Mouse (Mus musculus) thymus, adult 2 months (tissue): ENCODE results near the gene Map3k1. TPM values are rescaled to one million over a fixed set of nuclear protein-coding genes. Genes with fewer than 3 reads are reported as not detected.
A peak's percentile ranks its signal among the peaks of the same experiment; 100 is the strongest.

Experiments used
- DNase-seq: peaks from one replicate; pipeline ENCODE4 v3.0.0; 2021
- H3K27ac ChIP-seq: fragments of 200-500 bp; 2 replicates; pipeline ENCODE4 v1.5.1; 2012; ENCODE audit warnings: low read length, control low read depth; ENCODE audit not compliant: control insufficient read depth, insufficient read depth
- H3K27me3 ChIP-seq: fragments of 200-500 bp; 2 replicates; pipeline ENCODE4 v1.6.1; 2012; ENCODE audit warnings: mild to moderate bottlenecking, low read length, moderate library complexity, mixed read lengths; ENCODE audit not compliant: control insufficient read depth, insufficient read depth
- H3K36me3 ChIP-seq: fragments of 200-500 bp; 2 replicates; pipeline ENCODE4 v1.6.1; 2012; ENCODE audit warnings: mild to moderate bottlenecking, low read length, moderate library complexity; ENCODE audit not compliant: control insufficient read depth, insufficient read depth
- H3K4me1 ChIP-seq: fragments of 200-500 bp; replicated peaks from 2 replicates; pipeline ENCODE4 v1.6.1; 2012; ENCODE audit warnings: low read length; ENCODE audit not compliant: control insufficient read depth, insufficient read depth
- H3K4me3 ChIP-seq: fragments of 200-500 bp; 2 replicates; pipeline ENCODE4 v1.5.1; 2012; ENCODE audit warnings: mild to moderate bottlenecking, low read length, control low read depth, moderate library complexity; ENCODE audit not compliant: control insufficient read depth, insufficient read depth
- CTCF ChIP-seq: fragments of 200-500 bp; IDR thresholded peaks from 2 replicates; pipeline ENCODE4 v1.5.1; 2012; ENCODE audit warnings: mild to moderate bottlenecking, control low read depth, low read length, moderate library complexity, borderline replicate concordance; ENCODE audit not compliant: control insufficient read depth, poor library complexity, insufficient read depth; ENCODE audit errors: extremely low read depth
- POLR2A ChIP-seq: fragments of 200-500 bp; IDR thresholded peaks from 2 replicates; pipeline ENCODE4 v1.6.1; 2012; ENCODE audit warnings: mild to moderate bottlenecking, low read length, control low read depth, moderate library complexity; ENCODE audit not compliant: control insufficient read depth, poor library complexity, insufficient read depth; ENCODE audit errors: extremely low read depth
- WGBS: fragments of 180-500 bp; shearing (Covaris S2); methylation state at CpG from one replicate; pipeline ENCODE4 v1.1.7; 2018; 5-methylcytosine and 5-hydroxymethylcytosine counted together
- polyA plus RNA-seq: library from polyadenylated mRNA; depleted of rRNA; stranded (reverse); fragments of >200 nt; gene quantifications from 2 replicates; pipeline ENCODE4 v1.2.3, GENCODE M21; 2012; rRNA removed

The Map3k1 gene
- 47.2 and 54.9 TPM in 2 replicates for polyA plus RNA-seq

- peak within 1 kb of the TSS; percentile 98 for H3K27ac ChIP-seq
- WGBS: 2% methylated on average over 110 of the region's 136 CpGs
- H3K27me3 ChIP-seq: no peaks in the 10 kb centered on the region
- TF ChIP-seq CTCF (no peak), POLR2A (peak; percentile 85)
- peaks cover 10% of the 10 kb centered on the region for H3K4me1 ChIP-seq
- peak within 1 kb of the TSS; percentile 94 for H3K4me3 ChIP-seq
- H3K36me3 ChIP-seq: no peaks in the 10 kb centered on the region
- DNase-seq: peak; percentile 76
Measured at GRCm38 (mm10) chr13:111808637-111809465, at the start of gene Map3k1. TSS of gene Map3k1 (minus strand) at chr13:111808993.

DNA sequence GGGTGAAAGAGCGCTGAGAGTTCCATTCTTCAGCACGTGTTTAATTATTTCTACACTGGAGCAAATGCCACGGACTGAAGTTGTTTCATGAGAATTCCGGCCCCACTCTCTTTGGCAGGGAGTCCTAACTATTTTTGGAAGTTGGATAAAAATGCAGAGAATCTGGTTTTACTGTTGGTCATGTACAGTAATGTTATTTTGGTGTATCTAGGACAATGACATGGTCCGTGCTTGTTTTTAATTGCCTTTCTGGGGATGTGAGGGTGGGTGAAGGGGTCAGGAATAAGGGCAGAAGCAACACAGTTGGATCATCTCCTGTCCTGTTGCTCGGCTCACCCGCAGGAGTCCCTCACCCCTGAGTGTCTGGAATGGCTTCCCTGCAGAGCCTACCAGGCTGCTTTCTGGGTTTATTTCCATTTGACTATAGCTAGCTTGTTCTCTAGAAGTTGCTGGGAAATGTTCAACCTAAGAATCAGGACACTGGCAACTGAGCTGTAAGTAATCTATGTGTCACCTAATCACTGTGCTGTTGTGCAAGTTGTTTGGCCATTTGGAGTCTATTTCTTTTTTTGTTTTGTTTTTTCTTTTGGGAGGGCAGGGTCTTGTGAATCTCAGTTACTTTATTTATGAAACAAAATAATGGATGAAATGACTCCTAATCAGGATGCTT, 48.1 kb upstream of the Map3k1 start:
- Histone ChIP-seq H3K4me1 (peaks cover 4% of the 10 kb centered on the region; the same call in 1 of the 2 replicates), H3K36me3 (no peaks in the 10 kb centered on the region), H3K4me3 (no peak overlapping the region), H3K27ac (no peak overlapping the region), H3K27me3 (no peaks in the 10 kb centered on the region)
- TF ChIP-seq POLR2A (no peak), CTCF (no peak)
- WGBS: 94% methylated on average over 7 of the region's 7 CpGs
- no peak for DNase-seq

- H3K4me1 ChIP-seq: peaks cover 4% of the 10 kb centered on the region; the same call in 1 of the 2 replicates
- no peaks in the 10 kb centered on the region for H3K27me3 ChIP-seq
- H3K4me3 ChIP-seq: no peak overlapping the region
- WGBS: 95% methylated on average over 7 of the region's 7 CpGs
- TF ChIP-seq CTCF: no peak
- no peak for TF ChIP-seq POLR2A
- H3K27ac ChIP-seq: no peak overlapping the region
- no peaks in the 10 kb centered on the region for H3K36me3 ChIP-seq
- DNase-seq: no peak
Measured at GRCm38 (mm10) chr13:111856232-111856631, 47.4 kb upstream of the Map3k1 start.

- Histone ChIP-seq H3K4me3 (no peak overlapping the region), H3K36me3 (no peaks in the 10 kb centered on the region), H3K27me3 (no peaks in the 10 kb centered on the region), H3K27ac (no peak overlapping the region), H3K4me1 (peaks cover 4% of the 10 kb centered on the region; the same call in 1 of the 2 replicates)
- WGBS: 91% methylated on average over 9 of the region's 9 CpGs
- TF ChIP-seq POLR2A (no peak), CTCF (no peak)
- no peak for DNase-seq
Measured at GRCm38 (mm10) chr13:111852451-111853224, 43.8 kb upstream of the Map3k1 start.

DNA sequence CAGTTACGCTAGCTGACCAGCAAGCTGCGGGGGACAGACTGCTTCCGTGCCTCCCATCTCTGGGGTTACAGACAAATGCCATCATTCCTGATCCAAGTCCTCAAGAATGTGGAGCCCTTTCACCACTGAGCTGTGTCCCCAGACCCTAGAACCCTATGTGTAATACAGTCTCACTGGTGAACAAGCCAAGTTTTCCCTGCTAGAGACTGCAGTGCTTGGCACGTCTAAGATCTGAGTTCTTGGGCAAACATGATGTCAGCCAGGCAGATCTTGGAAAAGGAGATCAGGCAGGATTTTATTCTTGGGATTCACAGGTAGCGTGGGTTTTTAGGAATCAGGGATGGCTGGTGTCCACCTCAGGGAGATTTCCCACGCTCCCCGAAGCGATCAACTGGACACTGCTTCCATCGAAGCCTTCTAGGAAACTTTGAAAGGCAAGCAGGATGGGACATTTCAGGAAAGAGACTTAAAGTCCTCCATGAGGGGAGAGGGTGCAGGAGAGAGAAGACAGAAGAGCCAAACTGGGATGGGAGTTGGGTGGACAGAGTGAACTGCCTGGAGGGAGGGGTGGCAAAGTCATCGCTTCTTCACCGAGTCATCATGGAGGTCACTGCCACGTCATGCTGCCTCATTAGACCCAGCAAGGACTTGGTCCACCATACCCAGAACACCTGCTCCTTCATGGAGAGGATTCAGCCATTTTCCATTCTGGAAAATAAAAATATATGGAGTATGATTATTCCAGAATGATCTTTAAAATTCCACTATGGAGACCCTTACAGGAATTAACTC, 41.4 kb upstream of the Map3k1 start:
- no peaks in the 10 kb centered on the region for H3K27me3 ChIP-seq
- WGBS: 97% methylated on average over 12 of the region's 12 CpGs
- no peak for DNase-seq
- H3K4me1 ChIP-seq: peaks cover 11% of the 10 kb centered on the region
- H3K27ac ChIP-seq: no peak overlapping the region
- H3K4me3 ChIP-seq: no peak overlapping the region
- H3K36me3 ChIP-seq: no peaks in the 10 kb centered on the region
- TF ChIP-seq CTCF: no peak
- no peak for TF ChIP-seq POLR2A

- no peak for TF ChIP-seq POLR2A
- TF ChIP-seq CTCF: no peak
- no peak for DNase-seq
- Histone ChIP-seq H3K4me1 (peaks cover 7% of the 10 kb centered on the region), H3K27me3 (no peaks in the 10 kb centered on the region), H3K27ac (no peak overlapping the region), H3K36me3 (no peaks in the 10 kb centered on the region), H3K4me3 (no peak overlapping the region)
- 70% methylated on average over 9 of the region's 9 CpGs for WGBS
Measured at GRCm38 (mm10) chr13:111845471-111845870, 36.7 kb upstream of the Map3k1 start.
